Mouse (Mus musculus) heart, postnatal 10 days (tissue): ENCODE data around the gene Nemp1. TPM values are rescaled to one million over a fixed set of nuclear protein-coding genes. Genes with fewer than 3 reads are reported as not detected.

Experiments used
- DNase-seq, 2 experiments: peaks; one replicate each; pipeline ENCODE4 v3.0.0; 2021
- intact Hi-C: fragments of 180-260 bp; cut with DNase I; formaldehyde crosslinking; loops from one replicate; pipeline ENCODE4 v1.15.1; 2025
- total RNA-seq, 2 experiments: library from RNA; stranded (reverse); gene quantifications; 2 replicates each; pipeline ENCODE4 v1.2.3; 2021

Gene Nemp1
- 1 to 10 TPM; 5.0 to 7.0 TPM for total RNA-seq

DNA sequence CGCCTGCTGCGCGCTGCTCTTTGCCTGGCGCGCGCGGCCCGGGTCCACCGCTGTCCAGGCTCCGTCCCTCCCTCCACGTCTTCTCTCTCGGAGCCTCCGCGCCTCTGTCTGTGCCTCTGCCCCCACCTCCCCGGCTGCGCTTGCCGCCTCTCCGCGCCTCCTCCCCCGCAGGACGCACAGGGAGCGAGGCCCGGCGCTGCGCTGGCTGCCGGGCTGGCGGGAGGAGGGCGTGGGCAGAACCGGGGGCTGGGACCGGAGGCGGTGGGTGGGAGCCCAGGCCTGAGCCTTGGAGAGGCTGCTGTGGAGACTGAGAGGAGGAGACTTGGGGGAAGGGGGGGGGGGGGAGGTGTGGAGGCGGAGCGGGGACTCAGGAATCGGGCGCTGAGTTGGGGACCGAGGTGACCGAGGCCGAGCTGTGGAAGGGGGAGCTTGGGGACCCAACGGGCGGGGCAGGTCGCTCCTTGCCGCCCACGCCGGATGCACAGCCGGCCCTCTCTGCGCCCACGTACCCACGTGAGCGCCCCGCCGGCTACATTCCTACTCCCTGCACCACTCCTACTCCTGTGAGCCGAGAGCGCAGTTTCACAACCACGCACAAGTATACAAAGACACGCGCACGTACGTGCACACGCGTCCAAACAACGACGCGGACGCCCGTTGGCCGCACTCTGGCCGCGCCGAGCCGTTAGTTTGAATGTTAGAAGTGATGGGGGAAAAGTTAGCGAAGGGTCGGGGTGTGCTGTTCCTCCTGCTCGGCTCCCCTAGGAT, at the start of gene Nemp1:
Nemp1 (plus strand) TSS at position 401 of the 768 bp plus-strand sequence.
- intact Hi-C loops: loop anchor here (2.0 to 10.0 kb wide), 3 partner anchors 24 to 472 kb away; partner anchors contain the start of genes Arhgef25, Dtx3 and Stat6
- peak; percentile 86 to 90 for DNase-seq

GRCm38 (mm10) chr10:127617294-127617693, 49.4 kb upstream of the Nemp1 start:
- DNase-seq: no peak
- intact Hi-C loops: loop anchor here (2.0 kb wide), 1 partner anchor 16 kb away; no protein-coding TSS in a partner anchor

GRCm38 (mm10) chr10:127618173-127618572, 48.5 kb upstream of the Nemp1 start:
- peak in 1 of 2 experiments; percentile 43 for DNase-seq
- intact Hi-C loops: no loop called here

DNA sequence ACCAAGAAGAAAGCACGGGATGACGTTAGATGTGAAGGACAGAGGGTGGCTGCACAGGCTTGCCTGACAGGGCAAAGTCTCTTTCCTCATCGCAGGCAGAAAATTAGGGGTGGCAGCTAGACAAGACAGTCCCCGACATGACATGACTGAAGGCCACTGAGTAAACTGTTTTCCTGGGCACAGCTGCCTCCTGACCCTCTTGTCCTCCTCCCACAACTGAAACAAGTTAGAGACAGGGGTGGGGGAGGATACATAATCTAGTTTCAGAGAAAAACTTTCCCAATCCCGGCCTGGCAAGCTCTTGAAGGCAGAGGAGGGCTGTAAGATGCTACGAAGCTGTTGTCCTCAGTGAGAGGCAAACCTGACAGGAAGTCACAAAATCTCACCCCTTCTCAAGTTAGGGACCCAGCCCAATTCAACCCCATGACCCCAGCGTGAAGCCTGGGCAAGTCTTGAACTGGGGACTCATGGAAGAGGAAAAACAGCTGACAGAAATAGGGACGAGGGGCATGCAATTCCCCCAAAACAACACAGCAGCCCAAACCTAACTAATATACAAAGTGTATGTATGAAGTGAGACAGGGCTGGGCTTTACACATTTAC, 47.5 kb upstream of the Nemp1 start:
- intact Hi-C loops: no loop called here
- DNase-seq: peak in 1 of 2 experiments; percentile 33

GRCm38 (mm10) chr10:127619941-127620405, 46.7 kb upstream of the Nemp1 start:
- intact Hi-C loops: no loop called here
- DNase-seq: peak in 1 of 2 experiments; percentile 32

- DNase-seq: peak in 1 of 2 experiments; percentile 45
- intact Hi-C loops: no loop called here
Measured at GRCm38 (mm10) chr10:127620406-127621190, 46.1 kb upstream of the Nemp1 start, which contains the start of gene Lrp1. Gene Lrp1 (minus strand): TSS chr10:127621148.

GRCm38 (mm10) chr10:127621191-127622056, 45.3 kb upstream of the Nemp1 start:
- peak; percentile 93 to 94 for DNase-seq
- intact Hi-C loops: loop anchor here (1.0 to 2.0 kb wide), 2 partner anchors 45 to 52 kb away; no protein-coding TSS in a partner anchor

DNA sequence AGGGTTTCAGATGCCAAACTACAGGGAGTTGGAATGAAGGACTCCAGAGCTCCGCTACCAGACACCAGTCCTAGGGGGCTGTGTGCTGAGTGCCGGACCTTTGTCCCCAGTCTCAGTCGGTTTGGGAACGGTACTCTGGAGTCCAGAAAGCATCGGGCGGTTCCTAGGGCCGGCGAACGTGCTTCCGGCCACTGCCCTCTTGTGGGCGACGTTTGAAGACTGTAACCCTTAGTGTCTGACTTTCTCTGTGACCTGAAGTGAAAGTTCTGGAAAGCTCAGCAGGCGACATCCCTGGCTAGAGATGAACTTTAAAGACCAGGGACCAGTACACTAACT, 44.7 kb upstream of the Nemp1 start:
- DNase-seq: peak; percentile 85 to 86
- intact Hi-C loops: loop anchor here (1.0 to 2.0 kb wide), 2 partner anchors 45 to 53 kb away; no protein-coding TSS in a partner anchor

DNA sequence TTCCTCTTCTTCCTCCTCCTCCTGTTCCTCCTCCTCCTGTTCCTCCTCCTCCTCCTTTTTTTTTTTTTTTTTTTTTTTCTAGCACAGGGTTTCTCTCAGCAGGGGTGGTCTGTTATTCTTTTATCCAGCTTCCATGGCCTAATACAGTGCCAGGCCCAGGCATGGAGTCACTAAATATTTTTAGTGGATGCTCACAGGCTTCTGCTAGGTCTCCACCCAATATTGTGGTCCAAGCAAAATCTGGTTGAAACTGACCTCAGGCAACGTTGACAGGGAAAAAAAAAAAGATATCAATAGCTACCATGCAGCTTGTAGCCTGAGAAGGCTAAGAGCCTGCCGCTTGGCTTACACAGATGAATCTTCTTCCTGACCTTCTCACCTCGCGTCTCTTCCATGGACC, 44.0 kb upstream of the Nemp1 start:
- intact Hi-C loops: loop anchor here (1.0 to 2.0 kb wide), 2 partner anchors 46 to 53 kb away; no protein-coding TSS in a partner anchor
- no peak for DNase-seq

- no peak for DNase-seq
- intact Hi-C loops: loop anchor here (2.0 kb wide), 1 partner anchor 47 kb away; no protein-coding TSS in a partner anchor
Measured at GRCm38 (mm10) chr10:127623439-127624216, 43.1 kb upstream of the Nemp1 start.

DNA sequence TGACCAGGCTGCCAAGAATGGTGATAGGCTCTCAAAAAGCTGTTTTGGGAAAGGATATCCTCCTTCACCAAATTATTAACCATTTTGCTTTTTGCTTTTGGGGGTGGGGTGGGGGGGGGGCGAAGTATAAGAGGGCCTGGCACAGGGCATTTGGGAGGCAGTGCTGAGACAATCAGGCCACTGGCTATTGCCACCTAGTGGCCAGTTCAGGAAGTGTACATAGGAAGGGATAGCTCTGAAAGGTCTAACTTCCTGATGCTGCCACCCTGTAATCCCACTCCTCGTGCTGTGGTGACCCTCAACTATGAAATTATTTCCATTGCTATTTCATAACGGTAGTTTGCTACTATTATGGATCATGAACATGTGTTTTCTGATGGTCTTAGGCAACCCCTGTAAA, 40.3 kb upstream of the Nemp1 start:
- DNase-seq: no peak
- intact Hi-C loops: no loop called here

- DNase-seq: peak; percentile 52 to 56
- intact Hi-C loops: no loop called here
Measured at GRCm38 (mm10) chr10:127631261-127632214, 35.2 kb upstream of the Nemp1 start.

- intact Hi-C loops: no loop called here
- no peak for DNase-seq
Measured at GRCm38 (mm10) chr10:127632668-127633271, 33.9 kb upstream of the Nemp1 start.

GRCm38 (mm10) chr10:127640421-127640820, 26.3 kb upstream of the Nemp1 start:
- no peak for DNase-seq
- intact Hi-C loops: loop anchor here (2.0 kb wide), 1 partner anchor 94 kb away; no protein-coding TSS in a partner anchor

DNA sequence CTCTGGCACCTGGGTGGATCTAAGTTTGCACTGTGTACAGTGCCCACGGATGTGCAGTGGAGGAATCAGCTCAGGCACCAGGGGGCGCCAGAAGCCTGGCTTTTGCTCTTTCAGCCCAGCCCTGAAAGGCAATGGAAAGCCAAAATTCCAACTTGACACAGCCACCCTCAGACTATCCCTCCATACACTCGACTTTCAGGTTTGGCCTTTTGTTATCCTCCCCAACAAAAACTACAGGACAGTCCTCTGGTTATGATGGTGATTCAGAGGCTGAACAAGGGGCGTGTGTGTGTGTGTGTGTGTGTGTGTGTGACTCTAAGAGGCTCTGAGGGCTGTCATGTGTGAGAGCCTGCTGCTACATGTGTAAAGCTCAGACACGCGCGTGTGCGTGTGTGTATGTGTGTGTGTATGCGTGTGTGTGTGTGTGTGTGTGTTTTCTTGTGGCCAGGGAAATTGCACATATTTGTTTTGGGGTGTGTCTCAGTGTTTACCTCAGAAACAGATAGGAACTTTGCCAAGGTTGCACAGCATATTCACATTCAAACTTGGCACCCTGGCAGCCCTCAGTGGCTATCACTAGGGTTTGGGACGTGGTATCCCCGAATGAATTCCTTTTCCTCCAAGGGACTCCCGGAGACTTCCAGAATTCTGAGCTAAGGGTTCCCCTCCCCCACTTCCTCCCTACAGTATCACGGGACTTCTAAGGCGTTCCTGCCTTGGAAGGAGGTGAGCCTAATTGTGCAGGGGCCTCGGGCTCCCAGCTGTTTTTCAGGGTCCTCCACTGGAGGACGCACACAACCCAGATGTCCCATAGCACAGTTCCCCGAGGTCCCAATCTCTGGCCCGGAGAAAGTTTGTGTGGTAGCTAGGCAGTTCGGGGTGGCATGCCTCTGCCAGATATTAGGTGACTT, 24.6 kb upstream of the Nemp1 start:
- DNase-seq: peak; percentile 93 to 95
- intact Hi-C loops: loop anchor here (1.0 to 2.0 kb wide), 3 partner anchors 25 to 295 kb away; partner anchors contain the start of gene Nemp1
